Mouse (Mus musculus): ENCODE results near the gene H1f0. TPM values are rescaled to one million over a fixed set of nuclear protein-coding genes. Genes with fewer than 3 reads are reported as not detected.
A peak's percentile ranks its signal among the peaks of the same experiment; 100 is the strongest.

Gene H1f0
- 10 to 100 TPM; 80.6 to 80.7 TPM for total RNA-seq (2021)
- long read RNA-seq, transcript H1f0-201 (1 exons, 2,055 nt), result major isoform, 43 of 43 reads
- long read RNA-seq, partial matches to known transcripts, result 0 of 43 reads
- long read RNA-seq, other reads (novel, unspliced or antisense), result 0 of 43 reads

DNA sequence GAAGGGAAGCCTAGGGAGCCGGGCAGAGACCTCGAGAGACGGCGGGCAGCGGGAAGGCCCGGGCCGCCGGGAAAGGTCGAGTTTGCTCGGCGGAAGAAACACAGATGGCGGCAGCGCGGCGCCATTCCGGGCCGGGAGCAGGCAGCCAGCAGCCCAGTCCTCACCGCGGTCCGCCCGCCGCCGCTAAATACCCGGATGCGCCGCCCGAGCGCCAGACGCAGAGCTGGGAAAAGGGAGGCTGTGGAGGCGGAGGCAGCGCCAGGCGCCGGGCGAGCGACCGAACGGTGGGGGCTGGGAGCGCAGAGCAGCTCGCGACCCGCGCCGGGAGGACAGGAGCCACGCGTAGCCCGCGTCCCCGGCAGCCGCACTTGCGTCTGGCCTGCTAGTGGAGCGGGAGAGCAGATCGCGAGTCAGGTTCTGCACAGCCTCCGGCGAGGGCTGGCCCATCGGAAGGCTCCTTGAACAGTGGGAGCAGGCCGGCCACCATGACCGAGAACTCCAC, at the start of gene H1f0:
Gene H1f0 (plus strand): TSS at position 214 of the 502 bp plus-strand sequence.
- peak; percentile 98 for DNase-seq (ENCODE audit: low spot score in 2 of 2)

DNA sequence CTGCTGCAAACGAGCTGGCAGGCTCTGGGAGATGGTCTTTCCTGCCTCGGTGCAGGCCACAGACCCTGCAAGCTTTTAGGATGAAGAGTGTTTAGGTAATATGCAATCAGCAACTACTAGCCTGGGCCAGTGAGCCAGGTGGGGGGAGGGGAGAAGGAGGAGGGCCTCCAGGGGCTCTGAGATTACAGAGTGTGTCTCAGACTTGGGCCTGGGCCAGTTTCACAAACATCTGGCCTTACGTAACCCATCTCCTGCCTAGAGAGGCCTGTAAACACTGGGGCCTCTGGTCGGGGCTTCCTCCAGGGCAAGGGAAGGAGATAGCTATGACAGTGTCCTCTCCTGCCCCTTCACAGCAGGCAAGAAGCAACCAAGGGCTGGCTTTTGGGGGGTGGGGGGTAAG, 49.4 kb upstream of the H1f0 start:
- DNase-seq (ENCODE audit: low spot score in 2 of 2), result no peak

DNA sequence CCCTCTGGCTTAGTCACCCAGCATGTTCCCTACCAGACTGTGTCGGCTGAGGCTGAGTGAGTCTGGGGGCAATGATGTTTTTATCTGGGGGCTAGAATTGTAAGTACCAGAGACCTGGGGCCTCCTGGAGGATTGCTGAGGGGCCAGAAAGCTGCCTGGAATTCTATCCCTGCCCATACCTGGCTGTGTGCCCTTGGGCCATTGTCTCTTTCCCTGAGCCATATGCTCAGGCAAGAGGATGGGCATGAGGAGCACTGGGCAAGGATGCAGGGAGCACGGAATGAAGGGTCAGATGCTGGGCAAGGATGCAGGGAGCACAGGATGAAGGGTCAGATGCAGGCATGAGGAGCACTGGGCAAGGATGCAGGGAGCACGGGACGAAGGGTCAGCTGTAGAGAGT, 48.2 kb upstream of the H1f0 start:
- DNase-seq (ENCODE audit: low spot score in 2 of 2), result no peak

DNA sequence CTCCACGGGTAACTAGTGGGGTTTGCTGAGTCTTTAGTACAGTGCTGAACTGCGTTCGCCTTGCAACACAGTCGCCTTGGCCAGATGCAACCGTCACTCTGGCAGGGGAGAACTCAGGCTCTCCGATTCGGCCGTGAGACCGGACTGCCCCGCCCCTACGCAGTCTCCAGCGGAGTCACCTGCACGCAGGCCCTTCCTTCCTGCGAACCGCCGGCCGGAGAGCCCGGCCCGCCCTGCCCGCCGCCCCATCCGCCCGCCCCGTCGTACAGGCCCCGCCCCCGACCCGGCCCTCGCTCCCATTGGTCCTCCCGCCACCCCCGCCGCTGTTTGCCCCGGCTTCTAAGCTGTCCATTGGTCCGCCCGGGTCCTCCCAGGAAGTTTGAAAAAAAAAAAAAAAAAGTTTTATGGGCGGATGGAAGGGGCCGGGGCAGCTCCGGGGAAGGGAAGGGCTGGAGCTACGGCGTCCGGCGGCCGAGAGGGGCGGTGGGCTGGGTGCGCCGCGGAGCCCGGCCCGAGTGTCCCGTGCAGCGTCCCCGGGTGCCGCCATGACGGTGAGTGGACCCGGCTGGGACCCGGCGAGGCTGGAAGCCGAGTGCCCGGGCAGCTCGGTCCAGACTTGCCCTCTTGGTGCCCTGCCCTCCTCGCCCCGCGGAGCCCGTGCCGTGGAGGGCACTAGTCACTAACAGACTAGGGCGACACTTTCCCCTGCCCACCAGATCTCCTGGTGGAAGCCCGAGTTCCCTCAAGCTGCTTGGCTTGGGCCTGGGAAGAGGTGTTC, 45.4 kb upstream of the H1f0 start:
- DNase-seq (ENCODE audit: low spot score in 2 of 2), result peak; percentile 54 to 72

DNA sequence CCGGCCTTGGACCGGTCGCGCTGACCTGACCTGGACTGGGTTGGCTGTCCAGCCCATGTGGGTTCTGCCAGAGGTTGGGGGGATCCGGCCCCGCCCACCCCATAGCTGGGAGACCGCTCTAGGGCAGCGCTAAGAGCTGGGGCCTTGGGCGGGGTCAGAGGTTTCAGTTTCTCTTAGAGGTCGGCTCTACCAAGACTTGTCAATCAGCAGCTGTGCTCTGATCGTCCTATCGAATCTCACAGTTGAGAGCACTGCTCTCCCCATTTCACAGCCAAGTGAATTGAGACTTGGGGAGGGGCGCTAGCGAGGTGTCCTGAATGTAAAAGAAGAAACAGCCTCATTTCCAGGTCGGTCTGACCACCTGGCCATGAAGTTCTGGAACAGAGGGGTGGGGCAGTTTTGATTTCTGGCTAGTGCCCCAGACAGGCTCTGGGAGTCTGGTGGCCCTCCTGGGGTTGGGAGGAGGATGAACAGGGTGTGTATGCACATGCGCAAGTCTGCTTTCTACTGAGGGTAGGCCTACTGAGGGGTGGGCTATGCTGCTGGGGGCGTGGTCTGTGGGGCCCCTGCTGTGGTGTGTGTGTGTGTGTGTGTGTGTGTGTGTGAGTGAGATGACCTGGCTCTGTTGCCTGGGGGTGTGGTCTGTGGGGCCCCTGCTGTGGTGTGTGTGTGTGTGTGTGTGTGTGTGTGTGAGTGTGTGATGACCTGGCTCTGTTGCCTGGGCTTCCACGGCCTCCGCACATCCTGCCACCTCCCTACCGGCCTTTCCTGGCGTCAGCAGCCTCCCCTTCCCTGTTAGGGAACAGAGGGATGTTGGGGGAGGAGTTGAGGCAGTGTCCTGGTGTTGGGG, 44.6 kb upstream of the H1f0 start:
- DNase-seq (ENCODE audit: low spot score in 2 of 2), result no peak

DNA sequence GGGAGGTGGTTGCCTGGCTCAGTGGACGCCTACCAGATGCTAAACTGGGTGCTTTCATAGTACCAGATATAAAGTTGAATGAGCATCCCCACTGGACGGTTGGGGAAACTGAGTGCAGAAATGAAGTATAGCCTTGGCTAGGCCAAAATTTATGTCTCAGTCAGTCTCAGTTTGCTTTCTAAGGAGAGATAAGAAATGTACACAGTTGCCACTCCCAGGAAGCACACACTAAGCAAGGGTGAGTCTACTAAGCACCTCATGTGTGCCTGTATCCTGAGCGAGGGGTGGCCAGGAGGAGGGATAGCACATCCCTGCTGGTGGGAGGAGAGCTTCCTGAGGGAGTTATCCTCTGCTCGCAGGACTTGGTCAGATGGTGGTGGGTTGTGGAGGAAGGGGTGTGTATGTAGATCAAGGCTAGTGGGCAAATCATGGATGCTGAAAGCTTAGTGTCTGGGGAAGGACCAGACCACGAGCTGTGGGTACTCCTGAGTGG, 43.9 kb upstream of the H1f0 start:
- DNase-seq (ENCODE audit: low spot score in 2 of 2), result no peak

DNA sequence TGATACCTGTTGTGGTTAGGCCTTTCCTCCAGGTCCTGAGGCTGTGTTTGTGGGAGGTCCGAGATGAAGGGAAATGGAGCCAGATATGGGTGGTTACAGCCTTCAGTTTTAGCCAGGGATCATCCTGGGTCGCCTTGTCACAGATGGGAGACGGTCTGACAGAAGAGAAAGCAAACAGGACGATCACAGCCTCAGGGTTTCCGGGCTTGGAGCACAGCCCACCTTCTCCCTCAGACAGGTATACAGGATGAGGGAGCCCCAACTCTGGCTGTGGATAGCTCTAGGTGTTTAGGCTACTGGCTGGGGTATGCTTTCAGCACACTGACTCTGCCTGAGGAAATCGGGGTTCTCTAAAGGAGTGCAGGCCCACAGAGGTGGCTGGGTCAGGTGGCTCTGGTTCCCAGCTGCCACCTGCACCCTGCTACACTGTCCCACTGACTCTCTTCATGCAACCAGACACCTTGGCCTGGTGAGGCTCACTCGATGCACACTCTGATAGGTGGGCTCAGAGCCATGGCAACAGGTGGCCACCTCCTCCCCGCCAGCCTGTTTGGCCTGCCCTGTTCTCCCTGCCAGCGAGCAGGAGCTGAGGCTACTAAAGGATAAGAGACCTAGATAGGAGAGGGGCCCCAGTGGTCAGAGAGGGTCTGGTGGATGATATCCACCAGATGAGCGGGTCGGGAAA, 41.6 kb upstream of the H1f0 start:
- DNase-seq (ENCODE audit: low spot score in 2 of 2), result no peak

DNA sequence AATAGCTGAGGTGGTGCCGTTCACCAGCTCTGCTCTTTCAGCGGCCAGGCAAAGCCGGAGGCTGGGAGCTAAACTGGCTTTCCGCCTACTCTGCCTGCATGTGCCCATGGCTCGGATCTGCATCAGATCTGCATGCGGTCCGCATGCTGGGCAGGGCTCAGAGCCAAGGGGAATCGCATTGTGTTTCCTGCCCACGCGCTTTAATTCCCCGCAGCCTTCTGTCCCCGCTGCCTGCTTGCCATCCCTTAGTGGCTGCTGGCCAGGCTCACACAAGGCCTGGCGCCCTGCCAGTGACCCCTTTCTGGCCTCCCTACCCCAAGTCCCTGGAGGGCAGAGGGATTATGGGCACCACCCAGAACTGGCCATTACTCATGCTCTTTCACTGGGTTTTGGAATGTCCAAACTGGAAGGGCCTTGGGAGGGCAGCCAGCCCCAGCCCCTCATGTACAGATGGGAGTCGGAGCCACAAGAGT, 39.7 kb upstream of the H1f0 start:
- peak; percentile 91 to 94 for DNase-seq (ENCODE audit: low spot score in 2 of 2)

DNA sequence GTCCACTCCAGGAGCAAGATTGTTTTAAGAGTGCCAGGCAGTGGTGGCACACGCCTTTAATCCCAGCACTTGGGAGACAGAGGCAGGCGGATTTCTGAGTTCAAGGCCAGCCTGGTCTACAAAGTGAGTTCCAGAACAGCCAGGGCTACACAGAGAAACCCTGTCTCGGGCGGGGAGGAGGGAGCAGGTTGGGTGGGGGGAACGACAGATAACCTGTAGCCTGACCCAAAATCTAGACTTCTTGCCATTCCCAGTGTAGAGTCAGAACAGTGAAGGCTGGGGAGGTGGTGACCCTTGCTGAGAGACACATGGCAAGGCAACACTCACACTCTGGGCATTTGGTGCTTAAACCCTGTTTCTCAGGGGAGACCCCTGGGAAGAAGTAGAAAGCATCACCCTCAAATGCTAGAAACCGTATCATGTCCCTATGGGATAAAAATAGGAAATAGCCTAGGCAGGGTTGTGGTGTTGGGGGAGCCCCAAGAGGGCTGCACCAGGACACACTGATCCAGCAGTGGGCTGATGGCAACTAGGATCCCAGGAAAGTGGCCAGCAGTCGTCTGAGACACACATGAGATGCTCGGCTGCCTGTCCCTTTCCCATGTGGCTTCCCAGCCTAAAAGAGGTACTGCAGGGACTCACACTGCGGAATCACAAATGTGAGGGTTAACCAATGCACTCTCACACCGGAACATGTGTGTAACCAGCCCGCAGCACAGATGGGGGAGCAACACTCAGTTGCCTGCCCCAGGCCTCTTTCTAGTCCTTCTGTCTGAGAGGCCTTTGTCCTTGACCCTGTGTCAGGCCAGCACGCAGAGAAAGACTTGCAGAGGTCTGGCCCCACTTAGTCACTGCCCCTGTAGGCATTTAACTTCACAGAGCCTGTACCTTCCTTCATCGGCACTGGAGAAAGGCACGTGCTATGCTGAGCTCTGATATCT, 38.8 kb upstream of the H1f0 start:
- no peak for DNase-seq (ENCODE audit: low spot score in 2 of 2)

DNA sequence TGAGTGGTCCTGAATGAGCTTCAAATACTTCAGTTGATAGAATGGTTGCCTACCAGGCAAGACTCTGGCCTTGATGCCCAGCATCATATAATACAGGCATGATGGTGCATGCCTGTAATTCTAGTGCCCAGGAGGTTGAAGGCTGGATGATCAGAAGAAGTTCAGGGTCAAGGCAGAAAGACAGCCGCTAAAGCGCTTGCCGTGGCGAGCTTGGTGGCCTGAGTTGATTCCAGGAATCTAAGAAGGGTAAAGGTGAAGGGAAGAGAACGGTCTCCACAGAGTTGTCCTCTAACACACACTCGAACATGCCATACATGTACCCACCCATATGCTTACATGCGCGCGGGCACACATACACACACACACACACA, 38.2 kb upstream of the H1f0 start:
- DNase-seq (ENCODE audit: low spot score in 2 of 2), result no peak

DNA sequence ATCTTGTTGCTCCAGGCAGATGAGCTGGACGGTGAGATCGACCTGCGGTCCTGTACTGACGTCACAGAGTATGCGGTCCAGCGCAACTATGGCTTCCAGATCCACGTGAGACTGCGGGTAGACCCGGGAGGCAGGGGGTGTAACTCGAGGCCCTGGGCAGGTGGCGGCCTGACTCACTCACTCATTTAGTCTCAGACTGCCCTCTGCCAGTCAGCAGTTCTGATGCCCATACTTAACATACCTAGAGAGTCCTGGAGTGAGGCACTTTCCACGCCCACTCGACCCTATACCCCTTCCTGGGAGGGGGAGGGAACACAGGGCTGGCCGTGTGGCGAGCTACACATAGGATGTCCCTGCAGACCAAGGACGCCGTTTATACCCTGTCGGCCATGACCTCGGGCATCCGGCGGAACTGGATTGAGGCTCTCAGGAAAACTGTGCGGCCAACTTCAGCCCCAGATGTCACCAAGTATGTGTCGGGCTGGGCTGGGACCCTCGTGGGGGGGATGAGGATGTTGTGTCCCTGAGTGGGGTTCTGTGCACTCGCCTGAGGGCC, 37.2 kb upstream of the H1f0 start:
- no peak for DNase-seq (ENCODE audit: low spot score in 2 of 2)

DNA sequence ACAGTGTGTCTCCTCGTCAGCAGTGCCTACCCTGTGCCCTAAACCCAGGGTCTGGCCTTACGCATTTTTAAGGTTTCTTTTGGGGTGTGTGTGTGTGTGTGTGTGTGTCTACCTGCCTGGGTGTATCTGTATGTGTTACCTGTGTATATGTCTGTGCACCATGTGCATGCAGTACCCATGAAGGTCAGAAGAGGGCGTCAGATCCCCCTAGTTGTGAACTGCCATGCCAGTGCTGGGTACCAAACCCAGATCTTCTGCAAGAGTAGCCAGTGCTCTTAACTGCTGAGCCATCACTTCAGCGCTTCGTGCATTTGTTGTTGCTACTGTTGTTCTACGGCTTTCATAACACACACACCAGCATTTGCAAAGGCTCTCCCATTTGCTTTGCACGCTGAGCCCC, 36.0 kb upstream of the H1f0 start:
- DNase-seq (ENCODE audit: low spot score in 2 of 2), result no peak

DNA sequence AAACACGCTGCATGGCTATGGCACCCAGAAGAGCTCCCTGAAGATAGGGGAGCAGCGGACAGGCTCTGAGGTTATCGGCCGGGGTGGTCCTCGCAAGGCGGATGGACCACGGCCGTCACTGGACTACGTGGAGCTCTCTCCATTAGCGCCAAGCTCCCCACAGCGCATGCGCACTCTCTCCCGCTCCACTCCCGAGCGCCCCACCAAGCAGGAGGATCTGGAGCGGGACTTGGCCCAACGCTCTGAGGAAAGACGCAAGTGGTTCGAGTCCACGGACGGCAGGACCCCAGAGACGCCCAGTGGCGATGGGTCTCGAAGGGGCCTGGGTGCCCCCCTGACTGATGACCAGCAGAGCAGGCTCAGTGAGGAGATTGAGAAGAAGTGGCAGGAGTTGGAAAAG, 35.3 kb upstream of the H1f0 start:
- DNase-seq (ENCODE audit: low spot score in 2 of 2), result no peak

DNA sequence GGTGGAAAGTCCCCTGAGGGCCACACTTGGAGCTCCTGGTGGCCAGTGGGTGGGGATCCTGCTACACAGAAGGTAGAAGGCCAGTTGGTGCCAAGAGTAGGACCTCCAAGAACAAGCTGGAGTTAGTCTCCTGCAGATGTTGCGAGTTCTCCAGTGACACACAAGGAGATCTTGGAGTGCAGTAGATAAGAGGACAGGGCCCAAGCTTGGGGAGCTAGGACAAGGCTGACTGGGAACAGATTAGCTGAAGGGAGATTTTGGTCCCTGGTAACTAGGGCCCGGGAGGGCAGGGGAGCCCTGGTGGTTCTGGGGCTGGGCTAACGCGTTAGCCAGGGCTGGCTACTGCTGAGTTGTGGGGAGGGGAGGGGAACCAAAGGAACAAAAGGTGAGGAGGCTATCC, 32.3 kb upstream of the H1f0 start:
- no peak for DNase-seq (ENCODE audit: low spot score in 2 of 2)

DNA sequence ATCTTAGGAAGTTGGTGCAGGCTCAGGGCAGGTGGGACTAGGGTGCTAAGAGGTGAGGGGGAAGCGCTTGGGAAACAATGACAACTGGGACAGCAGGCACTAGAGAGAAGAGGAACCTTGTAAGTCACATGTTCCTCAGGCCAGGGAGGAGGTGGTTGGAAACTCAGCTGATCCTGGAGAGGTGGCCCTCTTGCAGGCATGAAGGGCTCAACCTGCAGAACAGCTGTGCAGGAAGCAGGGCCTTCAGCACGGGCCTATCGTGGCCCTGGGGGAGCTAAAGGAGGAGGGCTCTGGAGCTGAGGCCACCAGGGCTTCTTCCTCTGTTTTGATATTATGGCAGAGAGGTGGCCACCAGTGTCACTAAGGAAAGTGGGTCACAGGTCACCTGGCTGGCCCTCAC, 31.6 kb upstream of the H1f0 start:
- DNase-seq (ENCODE audit: low spot score in 2 of 2), result no peak

DNA sequence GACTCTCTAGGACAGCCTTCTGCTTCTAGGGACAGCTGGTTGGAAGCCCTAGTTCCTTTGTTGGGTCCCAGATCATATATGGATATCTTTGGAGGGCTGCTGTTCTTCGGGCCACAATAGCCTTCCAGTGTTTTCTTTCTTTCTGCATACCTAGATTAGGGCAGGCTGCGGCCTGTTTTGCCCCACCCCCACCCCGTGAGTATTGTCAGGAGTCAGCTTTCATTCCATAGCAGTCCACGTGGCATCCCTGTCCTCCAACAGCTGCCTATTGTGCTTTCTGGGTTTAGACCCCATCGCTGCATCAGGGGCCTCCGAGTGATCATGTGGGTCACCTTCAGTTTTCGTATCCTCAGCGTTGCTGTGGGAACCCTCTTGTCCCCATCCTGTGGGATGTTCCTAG, 29.9 kb upstream of the H1f0 start:
- DNase-seq (ENCODE audit: low spot score in 2 of 2), result no peak

DNA sequence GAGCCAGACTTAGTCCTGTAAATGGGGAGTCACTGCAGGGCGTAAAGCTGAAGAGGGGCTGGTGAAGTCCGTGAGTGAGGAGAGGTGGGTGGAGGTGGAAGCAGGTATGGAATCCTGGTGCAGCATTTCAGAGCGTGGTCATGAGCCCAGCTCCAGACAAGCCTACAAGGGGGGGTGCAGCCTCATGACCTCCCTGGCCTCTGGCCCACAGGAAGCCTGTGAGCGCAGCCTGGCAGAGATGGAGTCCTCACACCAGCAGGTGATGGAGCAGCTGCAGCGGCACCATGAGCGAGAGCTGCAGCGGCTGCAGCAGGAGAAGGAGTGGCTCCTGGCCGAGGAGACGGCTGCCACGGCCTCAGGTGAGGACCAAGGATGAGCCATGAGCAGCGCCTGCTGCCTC, 28.7 kb upstream of the H1f0 start:
- DNase-seq (ENCODE audit: low spot score in 2 of 2), result no peak

DNA sequence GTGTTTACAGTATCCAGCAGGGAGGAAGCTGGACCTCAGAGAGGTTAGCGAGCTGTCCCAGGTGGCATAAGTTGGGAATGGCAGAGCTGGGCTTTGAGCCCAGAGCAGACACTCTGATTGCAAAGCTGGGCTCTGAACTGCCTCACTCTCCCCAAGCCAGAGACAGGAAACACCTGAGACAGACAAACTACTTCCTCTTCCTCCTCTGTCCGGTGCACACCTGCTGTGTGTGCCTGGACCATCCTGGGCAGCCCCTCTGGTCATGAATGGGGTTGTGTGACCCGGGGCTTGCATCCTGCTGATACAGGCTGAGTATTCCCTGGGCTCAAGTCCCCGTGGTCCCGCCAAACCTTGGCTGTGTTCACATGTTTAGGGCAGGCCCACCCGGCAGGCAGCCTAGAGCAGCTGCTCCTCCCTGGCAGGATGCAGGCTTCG, 27.9 kb upstream of the H1f0 start:
- DNase-seq (ENCODE audit: low spot score in 2 of 2), result no peak

DNA sequence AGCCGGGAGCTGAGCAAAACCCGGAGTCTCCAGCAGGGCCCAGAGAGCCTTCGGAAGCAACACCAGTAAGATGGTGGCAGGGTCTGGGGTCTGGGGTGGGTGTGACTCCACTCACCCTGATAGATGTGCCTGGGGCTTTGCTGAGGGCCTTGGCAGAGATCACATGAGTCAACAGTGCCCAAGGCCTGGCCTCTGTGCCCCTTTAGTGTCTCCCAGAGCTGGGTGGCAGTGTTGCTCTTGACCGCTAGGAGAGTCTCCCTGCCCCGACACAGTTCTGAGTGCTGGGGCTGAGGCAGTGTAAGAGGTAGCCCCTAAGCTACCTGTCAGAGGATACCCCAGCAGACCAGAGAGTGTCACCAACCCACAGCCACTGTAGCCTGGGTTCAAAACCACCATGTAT, 26.7 kb upstream of the H1f0 start:
- DNase-seq (ENCODE audit: low spot score in 2 of 2), result no peak

DNA sequence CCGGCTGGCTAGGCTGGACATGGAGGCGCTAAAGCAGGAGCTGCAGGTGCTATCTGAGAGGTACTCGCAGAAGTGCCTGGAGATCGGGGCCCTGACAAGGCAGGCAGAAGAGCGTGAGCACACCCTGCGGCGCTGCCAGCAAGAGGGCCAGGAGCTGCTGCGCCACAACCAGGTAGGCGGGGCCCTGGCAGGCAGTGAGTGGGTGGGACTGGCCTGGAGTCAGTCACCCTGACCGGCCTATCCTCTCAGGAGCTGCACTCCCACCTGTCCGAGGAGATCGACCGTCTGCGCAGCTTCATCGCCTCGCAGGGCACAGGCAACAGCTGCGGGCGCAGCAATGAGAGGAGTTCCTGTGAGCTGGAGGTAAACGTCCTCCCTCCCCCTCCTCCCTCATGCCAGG, 26.2 kb upstream of the H1f0 start:
- no peak for DNase-seq (ENCODE audit: low spot score in 2 of 2)
